Mouse (Mus musculus): ENCODE measurements around the gene Casz1. TPM values are rescaled to one million over a fixed set of nuclear protein-coding genes. Genes with fewer than 3 reads are reported as not detected.
A peak's percentile ranks its signal among the peaks of the same experiment; 100 is the strongest.

Casz1 gene
- total RNA-seq, 2 experiments from 2014 or later = 1.0 to 1.5 TPM

GRCm38 (mm10) chr4:148936111-148936510 lies 131.9 kb downstream of the Casz1 start:
- Histone ChIP-seq H3K27ac (no peak overlapping the region), H3K4me3 (no peak overlapping the region)
- DNase-seq (ENCODE audit: extremely low spot score in 1 of 2, low spot score in 2 of 2) = no peak
- TF ChIP-seq CTCF (IDR thresholded peaks at IDR 0.05) = no peak
- intact Hi-C loops (cut with DNase I) = no loop called here

- H3K27ac ChIP-seq = no peak overlapping the region
- DNase-seq (ENCODE audit: extremely low spot score in 1 of 2, low spot score in 2 of 2) = no peak
- H3K4me3 ChIP-seq = no peak overlapping the region
- TF ChIP-seq CTCF (IDR thresholded peaks at IDR 0.05) = no peak
- intact Hi-C loops (cut with DNase I) = no loop called here
Measured at GRCm38 (mm10) chr4:148936727-148937126, 132.5 kb downstream of the Casz1 start.

GRCm38 (mm10) chr4:148938546-148938945 lies 134.3 kb downstream of the Casz1 start:
- intact Hi-C loops (cut with DNase I) = no loop called here

GRCm38 (mm10) chr4:148940674-148941211 lies 136.5 kb downstream of the Casz1 start:
- Histone ChIP-seq H3K27ac (no peak overlapping the region), H3K4me3 (no peak overlapping the region)
- no peak for DNase-seq (ENCODE audit: extremely low spot score in 1 of 2, low spot score in 2 of 2)
- TF ChIP-seq CTCF (IDR thresholded peaks at IDR 0.05) = no peak
- intact Hi-C loops (cut with DNase I) = no loop called here

More at GRCm38 (mm10) chr4:148938546-148938945, 134.3 kb downstream of the Casz1 start:
- no peak for DNase-seq (ENCODE audit: extremely low spot score in 1 of 2, low spot score in 2 of 2)
- H3K27ac ChIP-seq = no peak overlapping the region
- TF ChIP-seq CTCF (IDR thresholded peaks at IDR 0.05) = no peak
- H3K4me3 ChIP-seq = no peak overlapping the region

- intact Hi-C loops (cut with DNase I) = no loop called here
- Histone ChIP-seq H3K27ac (no peak overlapping the region), H3K4me3 (no peak overlapping the region)
- DNase-seq (ENCODE audit: extremely low spot score in 1 of 2, low spot score in 2 of 2) = no peak
- no peak for TF ChIP-seq CTCF (IDR thresholded peaks at IDR 0.05)
Measured at GRCm38 (mm10) chr4:148941321-148941720, 137.1 kb downstream of the Casz1 start.

GRCm38 (mm10) chr4:148943099-148943498 lies 138.9 kb downstream of the Casz1 start:
- Histone ChIP-seq H3K4me3 (no peak overlapping the region), H3K27ac (no peak overlapping the region)
- no peak for DNase-seq (ENCODE audit: extremely low spot score in 1 of 2, low spot score in 2 of 2)
- intact Hi-C loops (cut with DNase I) = no loop called here
- no peak for TF ChIP-seq CTCF (IDR thresholded peaks at IDR 0.05)

GRCm38 (mm10) chr4:148945476-148945881 lies 141.2 kb downstream of the Casz1 start:
- Histone ChIP-seq H3K27ac (no peak overlapping the region), H3K4me3 (no peak overlapping the region)
- intact Hi-C loops (cut with DNase I) = no loop called here
- no peak for TF ChIP-seq CTCF (IDR thresholded peaks at IDR 0.05)
- no peak for DNase-seq (ENCODE audit: extremely low spot score in 1 of 2, low spot score in 2 of 2)

GRCm38 (mm10) chr4:148946071-148946470 lies 141.8 kb downstream of the Casz1 start:
- H3K4me3 ChIP-seq = no peak overlapping the region
- no peak overlapping the region for H3K27ac ChIP-seq

GRCm38 (mm10) chr4:148947833-148948388 lies 143.7 kb downstream of the Casz1 start:
- intact Hi-C loops (cut with DNase I) = no loop called here
- DNase-seq (ENCODE audit: extremely low spot score in 1 of 2, low spot score in 2 of 2) = no peak
- no peak for TF ChIP-seq CTCF (IDR thresholded peaks at IDR 0.05)
- H3K27ac ChIP-seq = no peak overlapping the region
- no peak overlapping the region for H3K4me3 ChIP-seq

More at GRCm38 (mm10) chr4:148946071-148946470, 141.8 kb downstream of the Casz1 start:
- intact Hi-C loops (cut with DNase I) = no loop called here
- DNase-seq (ENCODE audit: extremely low spot score in 1 of 2, low spot score in 2 of 2) = no peak
- no peak for TF ChIP-seq CTCF (IDR thresholded peaks at IDR 0.05)

- TF ChIP-seq CTCF (IDR thresholded peaks at IDR 0.05) = no peak
- intact Hi-C loops (cut with DNase I) = no loop called here
- no peak for DNase-seq (ENCODE audit: extremely low spot score in 1 of 2, low spot score in 2 of 2)
- Histone ChIP-seq H3K27ac (no peak overlapping the region), H3K4me3 (no peak overlapping the region; the same call in 1 of the 2 replicates)
Measured at GRCm38 (mm10) chr4:148950487-148950886, 146.3 kb downstream of the Casz1 start.

- Histone ChIP-seq H3K4me3 (peak overlapping the region; percentile 52), H3K27ac (no peak overlapping the region; the same call in 1 of the 2 replicates)
- no peak for TF ChIP-seq CTCF (IDR thresholded peaks at IDR 0.05)
- peak; percentile 44 to 53 for DNase-seq (ENCODE audit: extremely low spot score in 1 of 2, low spot score in 2 of 2)
- intact Hi-C loops (cut with DNase I) = no loop called here
Measured at GRCm38 (mm10) chr4:148950932-148951650, 146.9 kb downstream of the Casz1 start.

GRCm38 (mm10) chr4:148951821-148952291 lies 147.6 kb downstream of the Casz1 start:
- TF ChIP-seq CTCF (IDR thresholded peaks at IDR 0.05) = no peak; the same call in 1 of the 2 replicates
- intact Hi-C loops (cut with DNase I) = no loop called here
- peak in 1 of 2 experiments; percentile 57 for DNase-seq (ENCODE audit: extremely low spot score in 1 of 2, low spot score in 2 of 2)
- H3K4me3 ChIP-seq = peak overlapping the region; percentile 52
- peak overlapping the region; percentile 78 for H3K27ac ChIP-seq

Measured in left cerebral cortex, adult 2 months (tissue).